In genomic region chr8:85120251-85120650, GRCm38 (mm10) we compare ENCODE assay signal across 21 mouse cellular contexts. TPM values are rescaled to one million over a fixed set of nuclear protein-coding genes. Genes with fewer than 3 reads are reported as not detected.
DNase-seq lines count a peak whose midpoint lies in the region; ATAC-seq and TF ChIP-seq lines count a peak whose summit lies in the region.
"Not testable (repeated sequence)": the region's sequence is repeated elsewhere in the genome, so short reads cannot be mapped to it uniquely, and the experiment has no call there.
"Had no signal": no experiment of that assay in that cellular context is flagged by ENCODE, and none has a peak within 500 bp of the region (broad histone marks: within the 10 kb centered on the region; RNA-seq: fewer than 3 reads in every experiment).

No protein-coding gene starts in this region.

- not testable (repeated sequence) for H3K27ac ChIP-seq in forebrain, postnatal 0 days (ENCODE audit: low read depth, low read length); heart, embryonic 10.5 days; limb, embryonic 11.5 days (replicated peaks; ENCODE audit: low read depth, low read length); midbrain, embryonic 15.5 days

- not testable (repeated sequence) for H3K4me3 ChIP-seq in forebrain, postnatal 0 days (ENCODE audit: low read depth, low read length); heart, embryonic 10.5 days; limb, embryonic 11.5 days (ENCODE audit: low read depth, low read length); midbrain, embryonic 15.5 days

- H3K4me2 ChIP-seq in forebrain, postnatal 0 days (ENCODE audit: low read depth); limb, embryonic 11.5 days (ENCODE audit: low read depth, severe bottlenecking); midbrain, embryonic 15.5 days: not testable (repeated sequence)

- H3K9ac ChIP-seq in forebrain, postnatal 0 days; limb, embryonic 11.5 days (ENCODE audit: low read length); midbrain, embryonic 15.5 days: not testable (repeated sequence)

- TF ChIP-seq CTCF in forebrain, postnatal 0 days (IDR thresholded peaks at IDR 0.05; ENCODE audit: low read depth): not testable (repeated sequence)

- H3K27me3 ChIP-seq in forebrain, postnatal 0 days (ENCODE audit: insufficient read depth, low read length); heart, embryonic 10.5 days (ENCODE audit: insufficient read depth, poor library complexity, severe bottlenecking); limb, embryonic 11.5 days (ENCODE audit: control insufficient read depth, insufficient read depth, low read length); midbrain, embryonic 15.5 days (replicated peaks): not testable (repeated sequence)

- H3K36me3 ChIP-seq in forebrain, postnatal 0 days (ENCODE audit: insufficient read depth); heart, embryonic 10.5 days; limb, embryonic 11.5 days (ENCODE audit: control insufficient read depth, insufficient read depth, low read length); midbrain, embryonic 15.5 days (replicated peaks): not testable (repeated sequence)

- H3K4me1 ChIP-seq in forebrain, postnatal 0 days (ENCODE audit: insufficient read depth); heart, embryonic 10.5 days; limb, embryonic 11.5 days (ENCODE audit: control insufficient read depth, insufficient read depth, low read length); midbrain, embryonic 15.5 days: not testable (repeated sequence)

- 76% methylated on average over 5 of the region's 5 CpGs for WGBS in forebrain, postnatal 0 days
- 82% methylated on average over 5 of the region's 5 CpGs for WGBS in heart, embryonic 10.5 days
- 84% methylated on average over 5 of the region's 5 CpGs for WGBS in limb, embryonic 11.5 days
- 79% methylated on average over 5 of the region's 5 CpGs for WGBS in midbrain, embryonic 15.5 days

- peak; percentile 9 for DNase-seq in cerebellum, adult 9-10 months
- DNase-seq in forebrain, postnatal 0 days; limb, embryonic 11.5 days (ENCODE audit: low spot score): not testable (repeated sequence)
- peak; percentile 66 for DNase-seq in heart, embryonic 10.5 days (ENCODE audit: low spot score)

- H3K9me3 ChIP-seq in forebrain, postnatal 0 days (ENCODE audit: low read length); heart, embryonic 10.5 days; limb, embryonic 11.5 days (ENCODE audit: control insufficient read depth, low read length); midbrain, embryonic 15.5 days: not testable (repeated sequence)

- ATAC-seq in forebrain, postnatal 0 days: peak; percentile 4; the same call in 1 of the 2 replicates
- 0 out of 2 replicates have a peak, but pooled peaks have one; percentile 3 for ATAC-seq in limb, embryonic 11.5 days (ENCODE audit: insufficient number of reproducible peaks, low FRiP score, low TSS enrichment, low read depth)
- ATAC-seq in midbrain, embryonic 15.5 days (replicated peaks): peak; percentile 22; the same call in 1 of the 2 replicates

RNA-seq across cellular contexts. Expression of gene Zfp791, which starts 2.6 kb away (rescaled TPM):
- 2.7 and 3.2 TPM in 2 replicates for total RNA-seq in forebrain, postnatal 0 days (2014; rRNA removed)
- polyA plus RNA-seq in forebrain, postnatal 0 days (2015; fragmentation: Nextera tagmentation; extraction: Ambion mirVana): 1.5 and 2.4 TPM in 2 replicates
- 0.84 and 1.00 TPM in 2 replicates for polyA plus RNA-seq in heart, embryonic 10.5 days (2016; fragmentation: Nextera tagmentation; extraction: Ambion mirVana)
- 2.1 and 2.3 TPM in 2 replicates for polyA plus RNA-seq in limb, embryonic 11.5 days (2014; fragmentation: Nextera tagmentation; extraction: Ambion mirVana)
- polyA plus RNA-seq in midbrain, embryonic 15.5 days (2015; fragmentation: Nextera tagmentation; extraction: Ambion mirVana): 4.2 and 4.6 TPM in 2 replicates
- total RNA-seq: common myeloid progenitor, adult 5-6 weeks had no signal
- polyA plus RNA-seq: activated CD4-positive, CD25-positive, alpha-beta regulatory T cell, adult 4 months; CD4-positive, CD25-positive, alpha-beta regulatory T cell, adult 4 months; G1E had no signal

RNA-seq across cellular contexts. Expression of gene Cks1brt, which starts 31.5 kb away (rescaled TPM):
- not detected in 2 replicates for total RNA-seq in forebrain, postnatal 0 days (2014; rRNA removed)
- polyA plus RNA-seq in forebrain, postnatal 0 days (2015; fragmentation: Nextera tagmentation; extraction: Ambion mirVana): not detected in 2 replicates
- not detected in 2 replicates for polyA plus RNA-seq in heart, embryonic 10.5 days (2016; fragmentation: Nextera tagmentation; extraction: Ambion mirVana)
- not detected in 2 replicates for polyA plus RNA-seq in limb, embryonic 11.5 days (2014; fragmentation: Nextera tagmentation; extraction: Ambion mirVana)
- polyA plus RNA-seq in midbrain, embryonic 15.5 days (2015; fragmentation: Nextera tagmentation; extraction: Ambion mirVana): not detected in 2 replicates
- total RNA-seq: adrenal gland, adult 18-20 months; adrenal gland, adult 8-10 months; adrenal gland, postnatal 14 days; adrenal gland, postnatal 36 days; CH12.LX; common myeloid progenitor, adult 5-6 weeks had no signal
- polyA plus RNA-seq: CD4-positive, CD25-positive, alpha-beta regulatory T cell, adult 4 months; cerebellum, adult 2 months; embryonic facial prominence, embryonic 10.5 days; embryonic facial prominence, embryonic 12.5 days; embryonic facial prominence, embryonic 14.5 days; forebrain, embryonic 11.5 days; forebrain, embryonic 13.5 days; forebrain, embryonic 15.5 days; G1E had no signal

RNA-seq across cellular contexts. Expression of gene Man2b1, which starts 37.2 kb away (rescaled TPM):
- 24.9 and 28.8 TPM in 2 replicates for total RNA-seq in forebrain, postnatal 0 days (2014; rRNA removed)
- polyA plus RNA-seq in forebrain, postnatal 0 days (2015; fragmentation: Nextera tagmentation; extraction: Ambion mirVana): 14.8 and 18.0 TPM in 2 replicates
- polyA plus RNA-seq in heart, embryonic 10.5 days (2016; fragmentation: Nextera tagmentation; extraction: Ambion mirVana): 27.2 and 30.7 TPM in 2 replicates
- polyA plus RNA-seq in limb, embryonic 11.5 days (2014; fragmentation: Nextera tagmentation; extraction: Ambion mirVana): 22.1 and 23.4 TPM in 2 replicates
- polyA plus RNA-seq in midbrain, embryonic 15.5 days (2015; fragmentation: Nextera tagmentation; extraction: Ambion mirVana): 19.8 and 20.0 TPM in 2 replicates

RNA-seq across cellular contexts. Expression of gene Wdr83, which starts 39.1 kb away (rescaled TPM):
- 22.1 and 22.5 TPM in 2 replicates for total RNA-seq in forebrain, postnatal 0 days (2014; rRNA removed)
- polyA plus RNA-seq in forebrain, postnatal 0 days (2015; fragmentation: Nextera tagmentation; extraction: Ambion mirVana): 35.3 and 37.2 TPM in 2 replicates
- 41.2 and 47.9 TPM in 2 replicates for polyA plus RNA-seq in heart, embryonic 10.5 days (2016; fragmentation: Nextera tagmentation; extraction: Ambion mirVana)
- 54.9 and 57.7 TPM in 2 replicates for polyA plus RNA-seq in limb, embryonic 11.5 days (2014; fragmentation: Nextera tagmentation; extraction: Ambion mirVana)
- polyA plus RNA-seq in midbrain, embryonic 15.5 days (2015; fragmentation: Nextera tagmentation; extraction: Ambion mirVana): 60.3 and 66.9 TPM in 2 replicates

RNA-seq across cellular contexts. Expression of gene Wdr83os, which starts 39.7 kb away (rescaled TPM):
- 80.8 and 105 TPM in 2 replicates for total RNA-seq in forebrain, postnatal 0 days (2014; rRNA removed)
- 171 and 182 TPM in 2 replicates for polyA plus RNA-seq in forebrain, postnatal 0 days (2015; fragmentation: Nextera tagmentation; extraction: Ambion mirVana)
- 97.0 and 105 TPM in 2 replicates for polyA plus RNA-seq in heart, embryonic 10.5 days (2016; fragmentation: Nextera tagmentation; extraction: Ambion mirVana)
- polyA plus RNA-seq in limb, embryonic 11.5 days (2014; fragmentation: Nextera tagmentation; extraction: Ambion mirVana): 112 and 115 TPM in 2 replicates
- 135 TPM in 2 replicates for polyA plus RNA-seq in midbrain, embryonic 15.5 days (2015; fragmentation: Nextera tagmentation; extraction: Ambion mirVana)
